Mouse (Mus musculus): Measurements from ENCODE around the gene Dnase2a. TPM values are rescaled to one million over a fixed set of nuclear protein-coding genes. Genes with fewer than 3 reads are reported as not detected.

Dnase2a gene
- polyA plus RNA-seq, 2 experiments, result 8.4 to 9.6 TPM

- Histone ChIP-seq H3K4me1 (replicated peaks; ENCODE audit: control insufficient read depth in 2 of 2, insufficient read depth in 2 of 2, low read length in 1 of 2) (peaks cover 24 to 28% of the 10 kb centered on the region in 2 experiments), H3K36me3 (replicated peaks; ENCODE audit: control insufficient read depth, insufficient read depth, low read depth) (peaks cover 2% of the 10 kb centered on the region; the same call in 1 of the 2 replicates), H3K4me3 (ENCODE audit: insufficient read depth in 1 of 2, low read depth in 2 of 2, low read length in 2 of 2) (no peak overlapping the region), H3K9me3 (ENCODE audit: control insufficient read depth, low read length) (no peaks in the 10 kb centered on the region), H3K27me3 (ENCODE audit: control insufficient read depth, insufficient read depth, low read length) (no peaks in the 10 kb centered on the region), H3K9ac (replicated peaks) (no peak overlapping the region), H3K4me2 (ENCODE audit: low read depth) (peak overlapping the region; percentile 100; the same call in 1 of the 2 replicates), H3K27ac (peak overlapping the region; percentile 46)
- DNase-seq (ENCODE audit: low read depth in 3 of 3, low spot score in 3 of 3) (no peak), ATAC-seq (ENCODE audit: insufficient read depth) (no peak)
- WGBS (ENCODE audit: insufficient replicate concordance), result 50% methylated on average over 3 of the region's 3 CpGs
- TF ChIP-seq CTCF (IDR thresholded peaks at IDR 0.05; ENCODE audit: low read depth) (0 out of 2 replicates have a peak, but pooled peaks have one; percentile 17), EP300 (IDR thresholded peaks at IDR 0.05; ENCODE audit: low read depth) (no peak)
Observed at GRCm38 (mm10) chr8:84874339-84874738, 34.0 kb upstream of the Dnase2a start.

GRCm38 (mm10) chr8:84877297-84878035 lies 30.9 kb upstream of the Dnase2a start:
- H3K4me1 ChIP-seq (replicated peaks; ENCODE audit: control insufficient read depth in 2 of 2, insufficient read depth in 2 of 2, low read length in 1 of 2), result peaks cover 20 to 22% of the 10 kb centered on the region in 2 experiments
- no peak for DNase-seq (ENCODE audit: low read depth in 3 of 3, low spot score in 3 of 3)

GRCm38 (mm10) chr8:84878915-84879314 lies 29.4 kb upstream of the Dnase2a start:
- peak; percentile 60 for ATAC-seq (ENCODE audit: insufficient read depth)

More at GRCm38 (mm10) chr8:84877297-84878035, 30.9 kb upstream of the Dnase2a start:
- Histone ChIP-seq H3K9me3 (ENCODE audit: control insufficient read depth, low read length) (no peaks in the 10 kb centered on the region), H3K27me3 (ENCODE audit: control insufficient read depth, insufficient read depth, low read length) (no peaks in the 10 kb centered on the region), H3K4me2 (ENCODE audit: low read depth) (no peak overlapping the region), H3K9ac (replicated peaks) (no peak overlapping the region), H3K27ac (no peak overlapping the region), H3K4me3 (ENCODE audit: insufficient read depth in 1 of 2, low read depth in 2 of 2, low read length in 2 of 2) (no peak overlapping the region), H3K36me3 (replicated peaks; ENCODE audit: control insufficient read depth, insufficient read depth, low read depth) (no peaks in the 10 kb centered on the region; the same call in 1 of the 2 replicates)
- 60% methylated on average over 3 of the region's 3 CpGs for WGBS (ENCODE audit: insufficient replicate concordance)
- no peak for ATAC-seq (ENCODE audit: insufficient read depth)
- TF ChIP-seq CTCF (IDR thresholded peaks at IDR 0.05; ENCODE audit: low read depth), result no peak
- TF ChIP-seq EP300 (IDR thresholded peaks at IDR 0.05; ENCODE audit: low read depth), result no peak

GRCm38 (mm10) chr8:84884728-84885127 lies 23.6 kb upstream of the Dnase2a start:
- DNase-seq (ENCODE audit: low read depth in 3 of 3, low spot score in 3 of 3) (no peak), ATAC-seq (ENCODE audit: insufficient read depth) (no peak)
- Histone ChIP-seq H3K4me1 (replicated peaks; ENCODE audit: control insufficient read depth in 2 of 2, insufficient read depth in 2 of 2, low read length in 1 of 2) (no peaks in the 10 kb centered on the region; a peak in 2 of 4 replicates), H3K27ac (no peak overlapping the region), H3K9ac (replicated peaks) (no peak overlapping the region; the same call in 1 of the 2 replicates), H3K9me3 (ENCODE audit: control insufficient read depth, low read length) (no peaks in the 10 kb centered on the region), H3K4me3 (ENCODE audit: insufficient read depth in 1 of 2, low read depth in 2 of 2, low read length in 2 of 2) (no peak overlapping the region), H3K36me3 (replicated peaks; ENCODE audit: control insufficient read depth, insufficient read depth, low read depth) (peaks cover 35% of the 10 kb centered on the region), H3K27me3 (ENCODE audit: control insufficient read depth, insufficient read depth, low read length) (no peaks in the 10 kb centered on the region), H3K4me2 (ENCODE audit: low read depth) (no peak overlapping the region)
- 47% methylated on average over 4 of the region's 4 CpGs for WGBS (ENCODE audit: insufficient replicate concordance)
- TF ChIP-seq CTCF (IDR thresholded peaks at IDR 0.05; ENCODE audit: low read depth) (no peak), EP300 (IDR thresholded peaks at IDR 0.05; ENCODE audit: low read depth) (no peak)

More at GRCm38 (mm10) chr8:84878915-84879314, 29.4 kb upstream of the Dnase2a start:
- Histone ChIP-seq H3K4me3 (ENCODE audit: insufficient read depth in 1 of 2, low read depth in 2 of 2, low read length in 2 of 2) (no peak overlapping the region), H3K4me1 (replicated peaks; ENCODE audit: control insufficient read depth in 2 of 2, insufficient read depth in 2 of 2, low read length in 1 of 2) (peaks cover 13 to 14% of the 10 kb centered on the region in 2 experiments), H3K9ac (replicated peaks) (peak overlapping the region; percentile 31), H3K4me2 (ENCODE audit: low read depth) (no peak overlapping the region), H3K27ac (no peak overlapping the region), H3K36me3 (replicated peaks; ENCODE audit: control insufficient read depth, insufficient read depth, low read depth) (no peaks in the 10 kb centered on the region; the same call in 1 of the 2 replicates), H3K9me3 (ENCODE audit: control insufficient read depth, low read length) (no peaks in the 10 kb centered on the region), H3K27me3 (ENCODE audit: control insufficient read depth, insufficient read depth, low read length) (no peaks in the 10 kb centered on the region)
- 54% methylated on average over 1 of the region's 1 CpGs for WGBS (ENCODE audit: insufficient replicate concordance)
- TF ChIP-seq CTCF (IDR thresholded peaks at IDR 0.05; ENCODE audit: low read depth), result no peak
- TF ChIP-seq EP300 (IDR thresholded peaks at IDR 0.05; ENCODE audit: low read depth), result no peak
- no peak for DNase-seq (ENCODE audit: low read depth in 3 of 3, low spot score in 3 of 3)

GRCm38 (mm10) chr8:84888280-84888679 lies 20.1 kb upstream of the Dnase2a start:
- no peak overlapping the region for H3K27ac ChIP-seq
- H3K4me1 ChIP-seq (replicated peaks; ENCODE audit: control insufficient read depth in 2 of 2, insufficient read depth in 2 of 2, low read length in 1 of 2), result peaks cover 3 to 13% of the 10 kb centered on the region in 2 experiments
- H3K27me3 ChIP-seq (ENCODE audit: control insufficient read depth, insufficient read depth, low read length), result no peaks in the 10 kb centered on the region
- no peak for ATAC-seq (ENCODE audit: insufficient read depth)
- no peaks in the 10 kb centered on the region for H3K9me3 ChIP-seq (ENCODE audit: control insufficient read depth, low read length)
- DNase-seq (ENCODE audit: low read depth in 3 of 3, low spot score in 3 of 3), result no peak
- TF ChIP-seq CTCF (IDR thresholded peaks at IDR 0.05; ENCODE audit: low read depth), result no peak
- TF ChIP-seq EP300 (IDR thresholded peaks at IDR 0.05; ENCODE audit: low read depth), result no peak
- no peak overlapping the region for H3K9ac ChIP-seq (replicated peaks)
- no peak overlapping the region for H3K4me3 ChIP-seq (ENCODE audit: insufficient read depth in 1 of 2, low read depth in 2 of 2, low read length in 2 of 2)
- no peak overlapping the region for H3K4me2 ChIP-seq (ENCODE audit: low read depth)
- H3K36me3 ChIP-seq (replicated peaks; ENCODE audit: control insufficient read depth, insufficient read depth, low read depth), result peaks cover 42% of the 10 kb centered on the region
- 93% methylated on average over 3 of the region's 3 CpGs for WGBS (ENCODE audit: insufficient replicate concordance)

Measured in liver, embryonic 14.5 days (tissue).